Mouse (Mus musculus): ENCODE measurements around the gene Ttc4. TPM values are rescaled to one million over a fixed set of nuclear protein-coding genes. Genes with fewer than 3 reads are reported as not detected.

The Ttc4 gene
- polyA plus RNA-seq, 1 experiment from 2014 or later, result 28.9 TPM

DNA sequence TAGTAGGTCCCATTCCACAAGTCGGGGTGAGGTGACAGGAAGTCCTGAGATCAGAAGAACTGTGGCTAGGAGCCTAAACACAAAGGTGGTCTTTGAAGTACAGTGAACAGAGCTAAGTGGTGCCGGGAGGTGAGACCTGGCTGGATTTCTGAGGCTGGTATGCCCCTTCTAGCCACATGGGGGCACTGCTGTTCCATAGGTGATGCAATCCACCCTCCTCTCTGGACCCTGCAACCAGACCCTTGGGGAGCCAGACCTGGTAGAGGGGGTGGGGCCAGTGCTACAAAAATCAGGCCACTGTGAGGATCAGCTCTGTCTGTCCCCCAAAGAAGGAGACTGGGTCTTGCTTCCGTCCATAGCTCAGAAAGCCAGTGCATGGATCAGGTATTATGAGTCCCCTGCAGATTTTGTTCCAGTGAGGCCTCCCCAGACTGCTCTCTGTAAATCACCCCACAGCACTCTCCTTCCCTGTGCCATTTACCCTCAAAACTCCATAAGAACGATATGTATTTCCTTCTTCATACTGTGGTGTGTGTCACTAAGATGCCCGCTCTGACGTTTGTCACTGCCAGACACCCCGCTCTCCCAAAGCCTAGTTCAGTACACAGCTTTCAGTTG, 64.5 kb downstream of the Ttc4 start:
- no peak overlapping the region for H3K27ac ChIP-seq
- 58% methylated on average over 7 of the region's 7 CpGs for WGBS (ENCODE audit: missing documents)
- H3K79me2 ChIP-seq (ENCODE audit: inconsistent target), result no peaks in the 10 kb centered on the region
- H3K4me3 ChIP-seq (ENCODE audit: inconsistent target), result no peak overlapping the region
- H3K36me3 ChIP-seq (ENCODE audit: inconsistent target), result no peaks in the 10 kb centered on the region

- WGBS (ENCODE audit: missing documents), result 45% methylated on average over 3 of the region's 3 CpGs
- no peak overlapping the region for H3K27ac ChIP-seq
- H3K36me3 ChIP-seq (ENCODE audit: inconsistent target), result no peaks in the 10 kb centered on the region
- no peak overlapping the region for H3K4me3 ChIP-seq (ENCODE audit: inconsistent target)
- H3K79me2 ChIP-seq (ENCODE audit: inconsistent target), result no peaks in the 10 kb centered on the region
Measured at GRCm38 (mm10) chr4:106613560-106613959, 65.2 kb downstream of the Ttc4 start.

GRCm38 (mm10) chr4:106613105-106613504, 65.6 kb downstream of the Ttc4 start:
- Histone ChIP-seq H3K79me2 (ENCODE audit: inconsistent target) (no peaks in the 10 kb centered on the region), H3K36me3 (ENCODE audit: inconsistent target) (no peaks in the 10 kb centered on the region), H3K27ac (no peak overlapping the region), H3K4me3 (ENCODE audit: inconsistent target) (no peak overlapping the region)
- WGBS (ENCODE audit: missing documents), result 84% methylated on average over 8 of the region's 8 CpGs

Other genes starting within 250 kb of the Ttc4 start
- gene Pcsk9, start 214.6 kb downstream of the Ttc4 start, polyA plus RNA-seq (2018), result not detected in 3 replicates
- not detected in 3 replicates for gene Bsnd, start 186.7 kb downstream of the Ttc4 start, polyA plus RNA-seq (2018)
- gene Dhcr24, start 117.9 kb downstream of the Ttc4 start, polyA plus RNA-seq (2018), result 8.3 to 57.3 TPM (median 30.5 TPM) in 3 replicates
- gene Lexm, start 61.7 kb downstream of the Ttc4 start, polyA plus RNA-seq (2018), result not detected in 3 replicates
- not detected in 3 replicates for gene Ttc22, start 56.5 kb downstream of the Ttc4 start, polyA plus RNA-seq (2018)
- 3.0 to 5.1 TPM (median 3.6 TPM) in 3 replicates for gene Pars2, start 27.9 kb downstream of the Ttc4 start, polyA plus RNA-seq (2018)
- gene Mroh7, start 52.0 kb upstream of the Ttc4 start, polyA plus RNA-seq (2018), result not detected in 3 replicates
- gene Fam151a, start 54.9 kb upstream of the Ttc4 start, polyA plus RNA-seq (2018), result not detected in 3 replicates
- 2.5 to 3.7 TPM (median 3.4 TPM) in 3 replicates for gene Acot11, start 126.1 kb upstream of the Ttc4 start, polyA plus RNA-seq (2018)
- 20.3 to 44.3 TPM (median 27.6 TPM) in 3 replicates for gene Ssbp3, start 231.8 kb upstream of the Ttc4 start, polyA plus RNA-seq (2018)